Mouse (Mus musculus) bone marrow macrophage, adult 2 months (primary cell): ENCODE data around the gene Cldn5.

Experiments
- CTCF ChIP-seq: IDR thresholded peaks from 2 replicates; pipeline ENCODE4 v1.5.1; 2012; ENCODE audit warnings: low read depth, mild to moderate bottlenecking, low read length, moderate library complexity
- POLR2A ChIP-seq: IDR thresholded peaks from 2 replicates; pipeline ENCODE4 v1.6.1; 2012; ENCODE audit warnings: mild to moderate bottlenecking, low read depth, low read length, borderline replicate concordance

GRCm38 (mm10) chr16:18786652-18787051 lies 10.0 kb downstream of the Cldn5 start:
- no peak for TF ChIP-seq CTCF
- no peak for TF ChIP-seq POLR2A
